Mouse (Mus musculus) intestine, embryonic 16.5 days (tissue): ENCODE data around the gene Nxf1. TPM values are rescaled to one million over a fixed set of nuclear protein-coding genes. Genes with fewer than 3 reads are reported as not detected.
A peak's percentile ranks its signal among the peaks of the same experiment; 100 is the strongest.
"Not testable (repeated sequence)": the region's sequence is repeated elsewhere in the genome, so short reads cannot be mapped to it uniquely, and the experiment has no call there.

Source experiments
- ATAC-seq: fragments of 200-750 bp; cut with Nextera tagmentation; 2 replicates; pipeline ENCODE4 v1.8.0; 2017; ENCODE audit warnings: moderate TSS enrichment, moderate library complexity
- H3K27ac ChIP-seq: fragments of 300-500 bp; sonication (generic); 2 replicates; pipeline ENCODE4 v1.5.1; 2014; ENCODE audit warnings: mild to moderate bottlenecking, low read length
- H3K27me3 ChIP-seq: fragments of 300-500 bp; sonication (generic); replicated peaks from 2 replicates; pipeline ENCODE4 v1.6.1; 2014; ENCODE audit warnings: low read length, control low read depth, mixed read lengths; ENCODE audit not compliant: control insufficient read depth, insufficient read depth
- H3K36me3 ChIP-seq: fragments of 300-500 bp; sonication (generic); 2 replicates; pipeline ENCODE4 v1.6.1; 2014; ENCODE audit warnings: low read length, control low read depth; ENCODE audit not compliant: control insufficient read depth, insufficient read depth
- H3K4me1 ChIP-seq: fragments of 300-500 bp; sonication (generic); 2 replicates; pipeline ENCODE4 v1.6.1; 2014; ENCODE audit warnings: low read length, control low read depth, mixed read lengths; ENCODE audit not compliant: control insufficient read depth, insufficient read depth
- H3K4me2 ChIP-seq: fragments of 300-500 bp; sonication (generic); 2 replicates; pipeline ENCODE4 v1.6.1; 2014; ENCODE audit warnings: low read depth, low read length, control low read depth
- H3K4me3 ChIP-seq: fragments of 300-500 bp; sonication (generic); 2 replicates; pipeline ENCODE4 v1.5.1; 2014; ENCODE audit warnings: mild to moderate bottlenecking, low read length
- H3K9ac ChIP-seq: fragments of 300-500 bp; sonication (generic); 2 replicates; pipeline ENCODE4 v1.6.1; 2014; ENCODE audit warnings: low read depth, low read length
- H3K9me3 ChIP-seq: fragments of 300-500 bp; sonication (generic); 2 replicates; pipeline ENCODE4 v1.6.1; 2016; ENCODE audit warnings: low read length, control low read depth; ENCODE audit not compliant: control insufficient read depth
- WGBS: fragments of 180-500 bp; shearing (Covaris S2); extraction: QIAGEN DNeasy Blood & Tissue Kit; methylation state at CpG from one replicate; pipeline ENCODE4 v1.1.7; 2014; 5-methylcytosine and 5-hydroxymethylcytosine counted together
- polyA plus RNA-seq: library from polyadenylated mRNA; unstranded; fragments of >200 nt; fragmentation: Nextera tagmentation; extraction: Ambion mirVana; gene quantifications from 2 replicates; pipeline ENCODE4 v1.2.1, GENCODE M21; 2015

The Nxf1 gene
- polyA plus RNA-seq, 1 experiment from 2014 or later, result 137 TPM

DNA sequence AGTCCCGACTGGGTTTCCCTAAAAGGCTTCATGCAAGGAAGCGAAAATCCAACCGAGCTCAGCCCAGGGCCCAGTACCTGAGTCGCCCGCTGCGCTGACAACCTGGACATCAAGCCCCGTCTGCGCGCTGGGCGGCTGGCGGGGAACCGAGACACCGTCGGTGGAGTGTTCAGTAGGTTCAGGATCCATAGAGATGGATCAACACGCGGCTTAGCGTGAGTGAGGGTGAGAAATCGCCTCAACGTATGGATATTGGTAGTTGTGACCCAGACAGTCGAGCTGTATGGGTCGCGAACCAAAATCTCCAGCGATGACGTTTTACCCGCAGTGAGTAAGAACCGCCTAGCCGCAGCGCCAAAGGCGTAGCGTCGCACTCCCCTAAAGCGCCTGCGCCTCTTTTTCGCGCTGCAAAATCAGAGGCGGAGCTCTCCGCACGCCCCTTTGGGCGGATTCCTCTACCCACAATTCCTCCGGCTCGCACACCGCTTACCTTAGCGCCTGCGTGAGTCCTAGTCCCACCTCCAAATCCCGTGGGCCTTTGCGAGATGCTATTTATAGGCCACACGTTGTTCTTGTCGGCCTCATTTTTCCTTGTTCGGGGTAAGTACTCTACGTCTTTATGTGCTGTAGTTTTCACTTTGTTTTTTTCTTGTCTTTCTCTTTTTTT is 33.8 kb upstream of the Nxf1 start, which contains the start of gene Slc3a2:
TSS of gene Slc3a2 (minus strand) at position 463 of the 667 bp plus-strand sequence.
- peaks cover 13% of the 10 kb centered on the region for H3K4me1 ChIP-seq
- no peaks in the 10 kb centered on the region for H3K27me3 ChIP-seq
- peak within 1 kb of the TSS; percentile 59 for H3K4me3 ChIP-seq
- peaks cover 3% of the 10 kb centered on the region; the same call in 1 of the 2 replicates for H3K36me3 ChIP-seq
- H3K9ac ChIP-seq, result peak within 1 kb of the TSS; percentile 90
- H3K4me2 ChIP-seq, result peak within 1 kb of the TSS; percentile 60
- no peaks in the 10 kb centered on the region for H3K9me3 ChIP-seq
- peak within 1 kb of the TSS; percentile 99 for H3K27ac ChIP-seq
- peak; percentile 96 for ATAC-seq
- WGBS, result under 1% methylated on average over 50 of the region's 50 CpGs

DNA sequence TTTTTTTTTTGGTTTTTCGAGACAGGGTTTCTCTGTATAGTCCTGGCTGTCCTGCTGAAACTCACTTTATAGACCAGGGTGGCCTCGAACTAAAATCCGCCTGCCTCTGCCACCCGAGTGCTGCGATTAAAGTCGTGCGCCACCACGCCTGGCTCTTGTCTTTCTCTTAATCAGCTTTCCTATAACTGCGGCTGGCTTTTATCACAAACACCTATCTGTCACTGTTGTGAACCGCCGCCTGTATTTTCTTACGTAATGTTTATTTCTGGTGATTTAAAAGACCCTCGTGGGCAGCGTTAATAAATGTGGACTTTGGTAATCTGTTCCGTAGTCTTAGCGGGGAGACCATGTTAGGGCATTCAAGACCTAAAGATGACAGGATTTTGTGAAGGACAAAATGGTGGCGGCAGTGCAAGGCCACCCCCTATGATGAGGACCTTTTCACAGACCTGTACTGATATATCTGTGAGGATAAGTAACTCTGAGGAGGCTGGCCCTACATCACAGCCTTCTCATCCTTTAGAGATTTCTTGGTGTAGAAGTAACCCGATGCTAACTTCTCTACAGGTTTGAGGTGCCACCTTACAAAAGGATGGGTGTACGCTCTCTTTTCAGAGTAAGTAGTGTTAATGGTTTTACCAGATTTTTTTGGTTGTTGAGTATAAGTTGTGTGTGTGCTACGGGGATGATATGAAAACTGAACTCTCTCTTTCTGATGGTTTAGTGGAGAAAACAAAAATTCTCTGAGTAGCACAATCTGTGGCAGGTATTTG is 33.1 kb upstream of the Nxf1 start:
- no peak for ATAC-seq
- no peaks in the 10 kb centered on the region for H3K9me3 ChIP-seq
- peaks cover 3% of the 10 kb centered on the region; the same call in 1 of the 2 replicates for H3K36me3 ChIP-seq
- peak overlapping the region; percentile 59 for H3K4me3 ChIP-seq
- peak overlapping the region; percentile 53 for H3K4me2 ChIP-seq
- H3K27ac ChIP-seq, result peak overlapping the region; percentile 67
- under 1% methylated on average over 20 of the region's 20 CpGs for WGBS
- H3K9ac ChIP-seq, result peak overlapping the region; percentile 77
- H3K4me1 ChIP-seq, result peaks cover 13% of the 10 kb centered on the region
- no peaks in the 10 kb centered on the region for H3K27me3 ChIP-seq

- ATAC-seq, result no peak
- Histone ChIP-seq H3K4me2 (peak overlapping the region; percentile 53), H3K4me1 (peaks cover 13% of the 10 kb centered on the region), H3K4me3 (peak overlapping the region; percentile 59), H3K27me3 (no peaks in the 10 kb centered on the region), H3K9me3 (no peaks in the 10 kb centered on the region), H3K9ac (peak overlapping the region; percentile 77), H3K27ac (no peak overlapping the region), H3K36me3 (peaks cover 3% of the 10 kb centered on the region; the same call in 1 of the 2 replicates)
- 4% methylated on average over 2 of the region's 2 CpGs for WGBS
Observed at GRCm38 (mm10) chr19:8724392-8724791, 32.5 kb upstream of the Nxf1 start.

DNA sequence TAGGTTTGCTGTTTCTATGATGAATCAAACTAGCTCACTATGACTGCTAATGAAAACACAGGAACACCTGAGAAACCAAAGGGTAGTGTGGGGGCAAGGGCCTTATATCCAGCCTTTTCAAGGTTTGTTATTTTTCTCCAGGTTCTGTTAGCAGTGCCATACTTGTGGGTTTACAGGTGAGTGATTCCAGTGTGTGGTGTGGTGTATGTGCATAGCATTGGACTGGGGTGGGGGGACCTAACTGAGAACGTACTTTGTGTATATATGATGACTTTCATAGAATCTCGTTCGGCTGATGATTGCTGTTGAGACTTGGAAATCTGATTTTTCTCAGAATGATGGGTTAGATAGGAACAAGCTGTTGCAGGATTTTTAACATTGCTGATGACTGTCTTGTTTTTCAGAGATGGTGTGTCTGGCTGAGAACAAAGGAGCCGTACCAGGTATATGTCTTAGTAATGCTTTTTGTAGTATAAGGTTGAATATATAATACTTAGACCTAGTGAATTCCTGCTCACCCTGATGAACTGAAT is 31.7 kb upstream of the Nxf1 start:
- Histone ChIP-seq H3K36me3 (peaks cover 3% of the 10 kb centered on the region; the same call in 1 of the 2 replicates), H3K27ac (peak overlapping the region; percentile 8; the same call in 1 of the 2 replicates), H3K9me3 (no peaks in the 10 kb centered on the region), H3K27me3 (no peaks in the 10 kb centered on the region), H3K9ac (peak overlapping the region; percentile 77), H3K4me1 (peaks cover 13% of the 10 kb centered on the region), H3K4me2 (peak overlapping the region; percentile 53), H3K4me3 (peak overlapping the region; percentile 59)
- WGBS, result 41% methylated on average over 4 of the region's 4 CpGs
- ATAC-seq, result no peak

DNA sequence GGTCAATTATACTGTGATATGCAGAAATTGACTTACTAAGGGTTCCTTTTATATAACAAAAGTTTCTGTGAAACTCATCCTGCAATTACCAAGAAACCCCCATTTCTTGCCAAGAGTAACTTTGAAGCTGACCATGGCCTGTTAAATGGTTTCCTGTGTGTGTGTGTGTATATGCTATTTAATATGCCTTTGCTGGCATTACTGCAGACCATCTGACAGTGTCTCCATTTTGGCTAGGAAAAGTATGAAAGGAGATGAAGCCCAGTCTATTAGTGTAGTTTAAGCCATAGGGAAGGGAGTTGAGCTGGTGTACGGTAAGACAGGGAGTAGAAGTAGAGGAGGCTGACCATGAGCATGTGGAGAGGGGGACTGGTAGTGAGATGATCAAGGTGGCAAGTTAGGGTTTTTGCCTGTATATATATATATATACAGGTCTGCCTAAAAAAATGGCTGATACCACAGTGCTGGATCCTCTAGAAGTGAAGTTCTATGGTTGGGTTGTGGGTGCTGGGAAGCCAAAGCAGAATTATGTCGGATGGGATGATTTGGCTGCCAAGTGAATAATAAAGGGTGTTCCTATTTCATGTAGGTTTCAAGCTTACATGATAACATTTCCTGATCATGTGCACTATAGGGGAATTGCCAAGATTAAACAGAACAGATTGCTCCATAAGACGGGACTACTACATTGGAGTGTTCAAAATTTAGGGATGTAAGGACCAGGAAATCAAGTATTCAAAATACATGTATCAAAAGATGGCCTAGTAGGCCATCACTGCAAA is 30.1 kb upstream of the Nxf1 start:
- WGBS, result 29% methylated on average over 3 of the region's 3 CpGs
- no peak for ATAC-seq
- Histone ChIP-seq H3K27me3 (no peaks in the 10 kb centered on the region), H3K4me2 (no peak overlapping the region), H3K27ac (peak overlapping the region; percentile 30; the same call in 1 of the 2 replicates), H3K9ac (no peak overlapping the region), H3K36me3 (peaks cover 3% of the 10 kb centered on the region; the same call in 1 of the 2 replicates), H3K9me3 (no peaks in the 10 kb centered on the region), H3K4me3 (no peak overlapping the region), H3K4me1 (peaks cover 9% of the 10 kb centered on the region; the same call in 1 of the 2 replicates)

- no peak overlapping the region for H3K4me3 ChIP-seq
- H3K36me3 ChIP-seq, result peaks cover 3% of the 10 kb centered on the region; the same call in 1 of the 2 replicates
- no peak overlapping the region for H3K9ac ChIP-seq
- H3K4me1 ChIP-seq, result peaks cover 9% of the 10 kb centered on the region; the same call in 1 of the 2 replicates
- ATAC-seq, result no peak
- no peak overlapping the region for H3K27ac ChIP-seq
- 23% methylated on average over 5 of the region's 5 CpGs for WGBS
- H3K9me3 ChIP-seq, result no peaks in the 10 kb centered on the region
- no peaks in the 10 kb centered on the region for H3K27me3 ChIP-seq
- no peak overlapping the region for H3K4me2 ChIP-seq
Observed at GRCm38 (mm10) chr19:8727495-8728114, 29.3 kb upstream of the Nxf1 start.

DNA sequence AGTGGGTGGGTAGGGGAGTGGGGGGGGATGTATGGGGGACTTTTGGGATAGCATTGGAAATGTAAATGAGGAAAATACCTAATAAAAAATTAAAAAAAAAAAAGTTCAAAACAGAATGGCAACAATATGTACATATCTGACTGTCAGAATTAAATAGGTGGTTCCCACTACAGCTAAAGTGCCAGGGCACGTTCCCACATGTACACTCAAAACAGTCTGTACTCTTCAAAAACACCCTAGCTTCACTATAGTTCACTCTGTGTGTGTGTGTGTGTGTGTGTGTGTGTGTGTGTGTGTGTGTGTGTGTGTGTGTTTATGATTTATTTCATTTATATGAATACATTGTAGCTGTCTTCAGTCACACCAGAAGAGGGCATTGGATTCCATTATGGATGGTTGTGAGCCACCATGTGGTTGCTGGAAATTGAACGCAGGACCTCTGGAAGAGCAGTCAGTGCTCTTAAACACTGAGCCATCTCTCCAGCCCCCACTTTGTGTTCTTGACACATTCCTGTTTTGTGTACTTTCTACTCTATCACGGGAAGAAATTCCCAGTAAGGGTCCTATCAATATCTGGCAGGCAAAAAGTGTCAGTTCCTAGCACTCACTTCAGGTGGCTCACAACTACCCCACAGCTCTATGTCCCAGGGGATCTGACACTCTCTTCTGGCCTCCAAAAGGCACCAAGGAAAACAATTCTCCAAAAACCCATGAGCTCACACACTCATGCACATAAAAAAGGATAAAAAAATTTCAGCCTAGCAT is 28.4 kb upstream of the Nxf1 start:
- H3K4me2 ChIP-seq, H3K27ac ChIP-seq, H3K4me1 ChIP-seq, ATAC-seq, H3K4me3 ChIP-seq, H3K9ac ChIP-seq, H3K27me3 ChIP-seq, H3K36me3 ChIP-seq, H3K9me3 ChIP-seq: not testable (repeated sequence)
- WGBS, result 45% methylated on average over 3 of the region's 3 CpGs

DNA sequence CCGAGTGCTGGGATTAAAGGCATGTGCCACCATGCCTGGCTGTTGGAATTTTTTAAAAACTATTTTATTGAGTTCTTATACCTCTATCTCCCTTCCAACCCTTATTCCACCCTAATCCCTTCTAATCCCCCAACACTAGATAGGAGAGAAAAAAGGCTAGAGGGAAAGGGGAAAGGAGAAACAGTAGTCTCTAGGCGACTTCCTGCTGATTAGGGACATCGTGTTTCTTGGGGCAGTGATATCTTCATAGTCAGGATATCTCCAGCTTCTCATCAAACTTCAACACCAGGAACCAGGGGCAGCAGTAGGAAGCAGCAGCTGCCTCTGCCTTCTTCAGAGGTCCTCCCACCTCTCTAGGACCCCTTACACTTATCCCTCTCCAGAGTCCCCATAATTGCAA is 22.5 kb upstream of the Nxf1 start:
- Histone ChIP-seq H3K27me3 (no peaks in the 10 kb centered on the region), H3K27ac (no peak overlapping the region), H3K4me3 (no peak overlapping the region), H3K36me3 (no peaks in the 10 kb centered on the region; the same call in 1 of the 2 replicates), H3K4me2 (no peak overlapping the region), H3K4me1 (peaks cover 4% of the 10 kb centered on the region), H3K9ac (no peak overlapping the region), H3K9me3 (no peaks in the 10 kb centered on the region)
- ATAC-seq, result no peak
- WGBS, result 69% methylated on average over 3 of the region's 3 CpGs
